Mouse (Mus musculus): ENCODE results near the gene Plpp3.

Plpp3 gene

DNA sequence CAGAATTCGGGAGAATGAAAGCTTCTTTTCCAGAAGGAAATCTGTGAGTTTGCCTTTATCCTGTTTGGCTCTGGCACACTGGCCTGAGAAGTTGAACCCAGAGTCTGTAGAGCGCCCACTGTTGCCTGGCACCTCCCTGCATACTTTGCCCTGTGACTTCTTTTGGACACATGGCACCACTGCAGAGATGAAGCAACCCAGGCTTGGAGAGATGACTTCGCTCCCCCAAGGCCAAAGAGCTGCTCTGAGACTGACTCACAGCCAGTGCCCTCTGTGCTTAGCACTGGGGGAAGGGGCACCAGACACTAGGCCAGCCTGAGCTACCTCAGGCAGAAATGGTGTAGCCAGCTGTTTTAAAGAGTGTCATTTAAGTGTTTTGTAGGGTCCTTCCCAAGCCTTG, 63.7 kb downstream of the Plpp3 start:
- no peak for DNase-seq (ENCODE audit: low spot score)

DNA sequence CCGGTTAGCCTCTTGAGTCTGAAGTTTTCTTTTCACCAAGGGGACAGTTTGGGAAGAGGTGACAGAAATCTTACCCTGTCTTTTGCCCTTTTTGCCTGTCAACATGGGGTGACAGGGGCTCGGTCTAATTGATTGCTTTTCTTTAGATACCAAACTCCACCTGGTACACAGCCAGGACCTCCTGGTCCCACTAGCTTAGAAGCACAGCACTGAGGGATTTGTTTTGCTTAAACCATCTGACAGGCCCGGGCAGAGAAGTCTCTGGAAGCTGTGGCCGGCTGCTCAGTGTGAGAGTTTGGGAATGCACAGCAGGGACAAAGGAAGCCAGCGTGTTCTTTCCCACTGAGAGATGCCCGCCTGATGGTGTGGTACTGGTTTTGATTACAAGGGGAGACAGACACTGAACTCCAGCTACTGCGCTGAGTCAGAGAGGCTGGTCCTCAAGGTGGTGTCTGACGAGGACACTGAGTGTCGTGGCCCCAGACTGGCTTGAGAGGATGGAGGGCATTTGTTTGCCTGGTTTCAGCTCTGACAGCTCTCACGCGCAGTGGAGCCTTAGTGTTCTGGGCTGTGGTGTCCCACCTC, 64.2 kb downstream of the Plpp3 start:
- no peak for DNase-seq (ENCODE audit: low spot score)

DNA sequence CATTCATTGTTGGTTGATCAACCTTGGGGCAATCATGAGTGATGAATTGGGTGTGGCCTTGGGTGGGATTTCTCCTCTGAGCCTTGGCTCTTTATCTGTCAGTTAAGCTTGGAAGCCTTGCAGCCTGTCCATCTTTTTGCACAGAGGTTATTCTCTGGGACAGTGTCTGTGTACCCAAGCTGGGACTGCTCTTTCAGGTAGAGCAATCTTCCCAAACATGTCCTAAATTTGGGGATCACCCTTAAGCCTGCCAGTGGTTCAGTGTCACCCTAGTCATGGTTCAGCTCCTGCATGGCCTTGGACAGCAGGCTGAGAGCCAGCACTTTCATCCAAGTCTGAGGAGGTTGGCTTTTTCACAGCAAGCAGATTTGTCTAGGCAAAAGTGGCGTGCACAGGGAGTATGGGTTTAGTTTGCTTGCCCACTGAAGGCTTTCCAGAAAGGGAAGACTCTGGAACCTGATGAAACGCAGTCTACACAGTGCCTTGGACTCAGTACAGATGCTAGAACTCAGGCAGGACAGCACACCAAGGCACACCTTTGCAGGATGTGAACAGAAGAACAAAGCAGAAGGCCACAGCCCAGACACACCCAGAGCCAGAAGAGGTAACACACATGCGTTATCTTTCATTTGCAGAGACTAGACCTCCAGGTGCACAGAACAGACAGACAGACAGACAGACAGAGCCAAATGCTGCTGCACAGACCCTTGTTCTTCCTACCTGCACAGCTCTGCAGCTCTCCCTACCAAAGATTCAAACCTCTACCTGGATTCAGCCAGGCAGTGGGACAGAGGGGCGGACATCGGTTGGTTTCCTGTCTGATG, 66.2 kb downstream of the Plpp3 start:
- DNase-seq (ENCODE audit: low spot score) = no peak

DNA sequence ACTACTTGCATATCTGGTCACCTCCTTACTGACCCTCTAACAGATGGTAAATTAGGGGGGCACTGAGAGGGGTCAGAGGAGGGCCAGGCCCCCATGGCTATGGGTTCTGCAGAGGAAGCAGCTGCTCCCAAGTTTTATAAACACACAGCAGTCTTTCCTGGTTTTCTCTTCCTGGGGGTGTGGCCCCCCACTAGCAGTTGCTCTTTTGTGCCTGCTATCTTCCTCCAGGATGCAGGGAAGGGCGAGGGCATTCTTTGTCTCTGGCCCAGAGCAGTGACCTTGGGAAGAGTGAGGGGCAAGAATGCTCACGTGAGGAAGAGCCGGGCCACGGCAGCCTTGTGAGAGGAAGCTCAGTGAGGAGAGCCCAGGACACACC, 66.8 kb downstream of the Plpp3 start:
- DNase-seq (ENCODE audit: low spot score) = no peak

DNA sequence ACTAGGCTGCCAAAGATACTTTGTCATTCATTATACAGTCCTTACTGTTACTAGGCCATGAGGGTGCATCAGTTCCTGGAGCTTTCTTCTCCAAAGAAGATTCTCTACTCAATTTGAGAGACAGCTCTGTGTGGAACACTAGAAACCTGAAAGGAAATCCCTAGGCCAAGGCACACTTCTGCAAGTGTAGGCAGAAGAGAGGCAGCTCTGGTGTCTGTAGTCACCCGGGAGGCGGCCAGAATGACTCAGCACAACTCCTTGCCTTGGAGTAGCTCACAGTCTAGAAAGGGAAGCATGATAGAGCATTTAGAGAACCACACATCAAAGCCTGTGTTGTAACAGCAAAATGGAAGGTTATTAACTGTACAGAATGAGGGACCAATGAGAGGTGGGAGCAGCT, 68.4 kb downstream of the Plpp3 start:
- peak; percentile 70 for DNase-seq (ENCODE audit: low spot score)

DNA sequence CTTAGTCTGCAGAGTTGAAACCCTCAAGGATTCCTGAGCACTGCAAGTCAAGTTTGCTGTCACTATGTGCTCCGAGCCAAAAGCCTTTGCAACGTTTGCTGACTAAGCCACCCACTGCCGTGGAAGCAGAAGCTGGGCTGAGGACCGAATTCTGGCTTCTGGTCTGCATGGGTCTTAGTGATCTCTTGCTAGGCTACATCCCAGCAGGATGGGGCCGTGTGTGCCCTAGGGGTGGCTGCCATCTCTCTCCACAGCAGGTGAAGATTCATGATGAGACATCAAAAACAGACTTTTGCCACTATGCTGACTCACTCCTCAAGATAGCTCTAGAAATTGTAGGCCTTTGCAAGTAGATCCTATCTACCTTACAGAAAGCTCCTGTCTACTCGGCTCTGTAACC, 69.2 kb downstream of the Plpp3 start:
- no peak for DNase-seq (ENCODE audit: low spot score)

DNA sequence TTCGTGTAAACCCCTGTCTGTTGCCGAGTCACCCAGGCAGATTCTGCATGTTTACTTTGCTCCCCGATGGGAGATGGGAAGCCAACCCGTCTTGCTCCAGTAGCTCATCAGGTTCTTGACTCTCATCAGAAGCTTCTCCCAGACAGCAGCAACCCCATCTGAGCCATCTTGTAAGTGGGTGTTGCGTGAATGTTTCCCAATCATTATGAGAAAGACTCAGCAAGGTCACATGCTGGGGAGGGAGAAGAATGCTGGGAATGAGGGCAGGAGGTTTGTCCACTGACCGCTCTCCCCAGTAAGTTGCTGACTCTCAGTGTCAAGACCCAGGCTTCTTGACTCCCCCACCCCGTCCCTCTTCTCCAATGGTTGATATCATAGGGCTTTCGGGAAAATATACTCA, 73.0 kb downstream of the Plpp3 start:
- peak; percentile 65 for DNase-seq (ENCODE audit: low spot score)

DNA sequence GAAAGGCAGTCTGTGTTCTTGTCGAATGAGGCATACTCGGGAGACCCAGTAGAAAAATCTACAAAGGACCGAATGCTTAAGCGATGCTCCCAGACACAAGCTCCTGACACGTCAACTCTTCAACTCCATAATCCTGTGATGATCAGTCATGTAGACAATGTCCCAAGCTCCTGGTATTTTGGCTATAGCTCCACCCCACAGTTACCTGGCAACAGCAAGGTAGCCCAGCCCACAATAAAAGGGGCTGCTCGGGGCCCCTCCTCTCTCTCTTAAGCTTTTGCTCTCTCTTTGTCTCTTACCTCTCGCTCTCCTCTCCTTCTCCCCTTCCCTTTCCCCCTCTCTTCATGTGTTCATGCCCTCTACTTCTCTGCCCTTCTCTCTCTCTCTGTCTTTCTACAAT, 83.1 kb downstream of the Plpp3 start:
- no peak for DNase-seq (ENCODE audit: low spot score)

DNA sequence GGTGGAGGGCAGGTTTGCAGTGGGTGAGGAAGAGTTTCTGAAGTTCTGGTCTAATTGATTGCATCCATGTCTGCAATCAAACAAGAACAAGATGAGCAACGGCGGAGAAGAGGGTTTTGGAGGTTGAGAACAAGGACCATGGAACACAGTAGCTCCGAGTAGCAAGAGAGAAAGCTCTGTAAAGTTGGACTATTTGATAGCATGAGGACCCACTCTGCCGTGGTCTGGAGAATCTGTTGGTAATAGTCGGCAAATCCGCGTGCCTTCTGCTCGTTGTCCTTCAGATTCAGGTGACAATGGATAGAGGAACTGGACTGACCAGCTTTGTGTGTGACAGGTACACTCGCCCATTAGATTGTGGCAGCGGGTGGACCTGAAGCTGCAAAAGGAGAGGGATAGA, 87.8 kb downstream of the Plpp3 start:
- DNase-seq (ENCODE audit: low spot score) = no peak

DNA sequence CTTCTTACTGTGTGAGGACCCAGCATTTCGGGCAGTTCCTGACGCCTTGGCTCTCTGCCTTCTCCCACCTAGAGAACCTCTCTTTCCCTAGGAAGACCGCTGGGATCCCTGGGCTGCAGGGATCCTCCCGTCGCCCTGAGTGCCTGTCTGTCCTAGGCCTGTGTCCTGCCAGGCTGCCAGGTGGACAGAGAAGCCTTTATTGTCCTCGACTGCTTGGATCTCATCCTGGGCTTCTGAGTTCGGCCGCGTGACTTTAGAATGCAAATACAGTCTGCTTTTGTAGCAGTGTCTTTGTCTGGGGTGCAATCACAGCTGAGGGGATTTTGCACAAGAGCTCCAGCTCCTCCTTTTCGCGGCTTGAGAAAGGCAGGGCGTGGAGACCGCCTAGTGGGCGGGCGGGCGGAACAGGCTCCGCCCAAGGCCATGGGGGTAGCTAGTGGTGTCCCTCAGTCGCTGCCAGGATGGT, 88.4 kb downstream of the Plpp3 start:
- peak; percentile 62 for DNase-seq (ENCODE audit: low spot score)

DNA sequence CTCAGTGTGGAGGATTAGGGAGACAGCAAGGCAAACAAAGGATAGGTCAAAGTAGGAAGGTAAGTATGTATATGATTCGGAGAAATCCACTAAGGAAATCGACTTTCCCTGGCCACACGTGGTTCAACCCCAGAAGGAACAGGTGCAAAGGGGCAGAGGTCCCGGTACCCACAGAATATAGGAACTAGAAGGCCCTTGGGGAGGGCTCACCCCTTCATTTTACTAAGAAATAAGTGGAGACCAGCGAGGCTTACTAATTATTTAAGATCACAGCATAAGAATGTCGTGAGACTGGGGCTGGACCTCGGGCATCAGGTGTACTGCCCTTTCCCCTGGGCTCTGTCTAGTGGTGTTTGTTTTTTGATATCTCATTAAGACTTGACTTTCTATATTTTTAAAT, 89.2 kb downstream of the Plpp3 start:
- no peak for DNase-seq (ENCODE audit: low spot score)

DNA sequence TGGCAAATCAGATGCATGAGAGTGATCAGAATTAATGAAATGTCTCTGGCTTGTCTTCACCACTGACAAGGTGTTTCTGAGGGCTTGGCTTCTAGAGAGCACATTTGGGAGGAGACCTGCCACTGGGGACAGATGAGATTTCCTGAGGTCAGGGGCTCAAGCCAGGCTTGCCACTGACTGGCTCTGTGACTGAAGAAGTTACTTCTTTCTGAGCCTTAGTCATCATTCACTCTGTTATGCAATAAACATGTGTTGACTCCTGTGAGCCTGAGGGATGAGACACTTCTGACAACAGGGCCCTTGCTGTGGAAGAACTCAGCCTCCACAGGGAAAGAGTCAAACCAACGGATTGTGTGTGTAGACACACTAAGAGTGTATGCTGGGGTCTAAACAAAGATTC, 91.0 kb downstream of the Plpp3 start:
- no peak for DNase-seq (ENCODE audit: low spot score)

DNA sequence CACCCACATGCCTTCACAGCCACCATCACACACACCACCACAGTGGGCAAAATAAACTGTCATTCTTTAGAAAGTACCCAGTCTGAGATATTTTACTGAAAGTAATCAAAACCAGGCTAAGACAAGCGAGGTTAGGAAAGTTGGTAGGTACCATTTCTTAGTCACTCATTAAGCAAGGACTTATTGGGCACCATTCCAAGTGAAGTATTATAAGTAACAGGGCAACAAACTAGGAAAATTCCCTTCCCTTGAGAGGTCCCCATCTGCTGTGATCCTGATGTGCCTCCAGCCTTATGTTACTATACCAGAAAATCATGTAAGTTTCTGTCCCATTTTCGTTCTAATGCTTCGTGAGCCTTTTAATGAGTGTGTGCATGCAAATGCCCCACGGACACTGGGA, 92.1 kb downstream of the Plpp3 start:
- DNase-seq (ENCODE audit: low spot score) = no peak

DNA sequence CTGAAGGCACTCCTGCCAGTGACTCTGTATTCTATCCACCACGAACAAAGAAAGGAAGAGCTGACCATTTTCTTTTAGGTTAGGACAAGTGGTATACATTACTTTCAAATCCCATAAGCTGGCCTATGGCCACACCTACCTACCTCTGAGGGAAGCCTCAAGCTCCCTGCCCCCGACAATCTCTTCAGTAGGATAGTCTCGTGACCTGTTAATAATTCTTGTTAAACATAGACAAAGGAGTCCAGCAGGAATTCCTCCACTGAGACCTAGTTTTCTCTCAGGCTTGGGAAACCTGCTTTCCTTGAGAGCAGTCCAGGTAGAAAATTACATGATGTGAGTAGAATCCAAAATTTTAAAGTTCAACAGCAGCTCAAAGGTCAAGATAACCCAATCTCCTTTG, 93.8 kb downstream of the Plpp3 start:
- peak; percentile 64 for DNase-seq (ENCODE audit: low spot score)

DNA sequence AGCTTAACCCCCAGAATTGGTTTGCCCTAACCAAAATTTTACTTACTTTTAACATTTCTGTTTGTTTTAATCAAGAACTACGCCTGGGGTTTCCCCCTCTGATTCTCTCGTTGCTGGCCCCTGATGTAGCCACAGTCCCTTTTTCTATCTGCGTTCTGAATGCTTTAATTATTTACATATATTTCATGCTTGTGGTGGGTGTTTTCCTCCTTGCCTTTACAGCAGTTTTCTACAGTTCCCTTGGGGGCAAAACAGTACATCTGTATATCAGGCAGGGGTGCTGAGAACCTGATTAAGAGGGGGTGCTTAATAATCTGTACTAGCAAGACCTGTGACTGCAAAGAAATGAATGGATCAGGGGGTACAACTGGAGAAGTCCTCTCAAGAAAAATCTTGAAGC, 94.9 kb downstream of the Plpp3 start:
- DNase-seq (ENCODE audit: low spot score) = no peak

DNA sequence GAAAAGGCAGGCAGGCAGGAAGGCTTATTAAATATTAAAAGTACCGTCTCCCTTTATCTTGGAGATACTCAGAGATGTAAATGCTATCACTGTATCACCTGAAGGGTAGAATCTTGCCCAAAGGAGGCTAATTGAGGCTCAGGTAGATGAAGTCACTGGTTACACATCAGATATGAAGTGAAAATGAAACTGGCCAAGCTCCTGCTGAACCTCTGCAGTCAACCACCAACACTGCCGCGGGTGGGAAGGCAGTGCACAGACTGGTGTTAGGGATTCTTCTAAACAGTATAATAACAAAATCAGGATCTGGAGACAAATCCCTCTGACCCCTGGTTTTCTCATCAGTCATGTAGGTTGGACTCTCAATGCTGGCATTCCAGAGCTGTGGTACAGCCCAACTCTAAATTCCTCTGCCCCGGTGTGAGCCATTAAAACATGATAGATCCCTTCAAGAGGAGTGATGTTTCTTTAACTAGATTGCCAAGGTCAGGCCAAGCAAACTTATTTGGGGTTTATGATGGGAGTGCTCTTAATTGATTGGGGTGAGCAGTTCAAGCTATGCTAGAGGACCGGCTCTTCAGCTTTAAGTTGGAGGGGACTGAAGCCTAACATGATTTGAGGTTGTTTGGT, 95.5 kb downstream of the Plpp3 start:
- no peak for DNase-seq (ENCODE audit: low spot score)

DNA sequence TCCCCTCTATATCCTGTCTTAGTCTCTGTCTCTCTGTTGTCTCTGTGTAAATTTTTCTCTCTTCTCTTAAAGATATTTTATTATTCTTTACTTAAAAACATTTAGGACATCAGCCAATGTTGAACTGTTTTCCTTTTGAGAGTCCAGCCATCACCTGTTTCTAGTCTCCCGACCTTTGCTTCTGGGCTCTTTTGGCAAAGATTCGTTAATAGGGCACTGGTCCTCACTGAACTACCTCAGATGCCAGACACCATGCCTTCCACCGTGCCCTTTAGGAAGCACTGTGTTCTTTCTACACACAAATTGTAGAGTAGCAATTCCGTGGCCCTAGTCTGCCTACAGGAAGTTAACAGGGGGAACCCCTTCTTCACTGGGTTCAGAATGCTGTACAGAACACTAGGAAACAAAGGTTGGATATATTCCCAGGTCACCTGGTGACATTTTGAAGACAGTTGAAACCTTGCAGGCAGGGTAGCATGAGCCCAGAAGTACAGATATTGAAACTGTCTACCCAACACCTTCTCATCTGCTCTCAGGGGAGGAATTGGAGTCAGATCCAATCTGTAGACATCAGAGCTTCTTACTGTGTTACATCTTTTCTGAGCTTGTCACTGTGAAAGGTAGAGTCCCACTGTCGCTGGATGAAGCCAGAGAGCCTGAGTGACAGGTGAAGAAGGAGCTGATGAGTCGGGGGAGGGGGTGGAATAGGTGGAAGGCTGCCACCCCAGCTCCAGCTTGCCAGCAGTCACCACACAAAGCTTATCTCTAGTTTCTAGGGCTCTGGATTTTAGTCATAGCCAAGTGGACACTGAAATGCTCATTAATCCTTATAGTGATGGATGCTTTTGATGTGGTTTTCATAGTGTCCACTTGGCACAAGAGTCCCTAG, 96.5 kb downstream of the Plpp3 start:
- DNase-seq (ENCODE audit: low spot score) = no peak

DNA sequence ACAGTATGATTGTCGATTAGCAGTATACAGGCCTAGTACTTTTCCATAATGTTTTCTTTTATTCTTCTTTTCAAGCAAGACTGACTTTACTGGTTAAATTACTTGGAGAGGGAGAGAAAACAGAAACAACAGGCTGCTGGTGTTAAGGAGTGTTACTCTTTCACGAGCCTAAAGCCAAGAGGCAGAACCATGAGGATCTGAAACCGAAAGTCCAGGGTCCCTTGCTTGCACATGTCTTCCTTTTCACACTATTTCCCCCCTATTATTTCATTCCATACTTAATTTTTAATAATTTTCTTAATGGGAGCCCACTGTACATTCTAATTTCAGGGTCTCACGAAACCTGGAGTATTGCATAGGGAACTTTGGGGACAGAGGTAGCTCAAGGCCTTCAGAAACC, 97.2 kb downstream of the Plpp3 start:
- no peak for DNase-seq (ENCODE audit: low spot score)

DNA sequence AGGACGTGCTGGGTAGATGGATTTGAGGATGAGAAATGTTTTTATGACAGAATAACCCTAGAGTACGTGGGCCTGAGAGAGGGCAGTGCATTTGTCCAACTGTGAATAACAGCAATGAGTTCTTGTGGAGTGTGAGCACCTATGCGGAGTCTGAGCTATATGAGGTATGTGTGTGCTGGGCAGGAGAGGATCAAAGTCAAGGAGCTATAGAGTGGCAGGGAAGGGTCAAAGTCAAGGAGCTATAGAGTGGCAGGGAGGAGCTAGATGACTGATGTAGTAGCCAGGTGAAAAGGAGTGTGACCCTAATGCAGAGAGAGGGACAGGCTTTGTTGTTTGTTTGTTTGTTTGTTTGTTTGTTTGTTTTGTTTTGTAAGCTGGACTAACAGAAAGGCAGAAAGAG, 98.0 kb downstream of the Plpp3 start:
- no peak for DNase-seq (ENCODE audit: low spot score)

DNA sequence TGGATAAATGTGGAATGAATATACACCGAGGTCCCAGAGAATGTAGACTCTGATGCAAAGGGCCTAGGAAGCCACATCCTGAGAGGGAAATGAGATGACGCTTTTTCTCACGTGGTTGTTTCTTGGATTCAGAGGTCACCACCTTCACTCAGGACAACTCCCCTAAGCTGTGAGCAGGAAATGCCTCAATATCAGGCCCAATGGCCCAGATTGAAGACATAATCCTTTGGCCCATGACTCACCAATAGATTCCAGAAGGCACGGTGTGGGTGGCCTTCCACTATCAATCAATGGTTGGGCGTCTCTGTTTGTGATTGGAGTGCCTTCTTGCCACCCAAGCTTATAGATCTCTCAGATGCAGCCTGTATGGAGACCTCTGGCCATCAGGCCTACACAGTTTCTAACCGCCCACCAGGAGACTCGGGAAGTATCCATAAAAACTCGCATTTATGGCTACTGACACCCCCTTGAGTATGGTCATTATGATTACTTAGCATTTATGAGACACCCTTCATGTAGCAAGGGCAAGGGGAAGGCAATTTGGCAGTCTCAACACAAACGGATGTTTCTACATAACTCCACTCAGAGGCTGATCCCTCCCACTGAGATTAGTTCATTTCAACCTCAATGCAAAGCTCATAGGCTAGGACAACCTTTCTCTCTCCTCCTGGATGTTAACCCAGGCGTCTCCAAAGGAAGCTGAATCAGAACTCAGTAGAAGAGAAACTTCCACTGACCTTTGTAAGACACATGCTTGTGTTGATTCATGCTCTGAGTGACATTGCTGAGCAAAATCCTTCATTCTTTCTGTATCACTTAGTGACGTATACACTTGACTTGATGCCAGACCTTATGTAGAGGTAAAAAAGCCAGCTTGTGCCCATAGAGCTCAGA, 100.8 kb downstream of the Plpp3 start:
- DNase-seq (ENCODE audit: low spot score) = no peak

DNA sequence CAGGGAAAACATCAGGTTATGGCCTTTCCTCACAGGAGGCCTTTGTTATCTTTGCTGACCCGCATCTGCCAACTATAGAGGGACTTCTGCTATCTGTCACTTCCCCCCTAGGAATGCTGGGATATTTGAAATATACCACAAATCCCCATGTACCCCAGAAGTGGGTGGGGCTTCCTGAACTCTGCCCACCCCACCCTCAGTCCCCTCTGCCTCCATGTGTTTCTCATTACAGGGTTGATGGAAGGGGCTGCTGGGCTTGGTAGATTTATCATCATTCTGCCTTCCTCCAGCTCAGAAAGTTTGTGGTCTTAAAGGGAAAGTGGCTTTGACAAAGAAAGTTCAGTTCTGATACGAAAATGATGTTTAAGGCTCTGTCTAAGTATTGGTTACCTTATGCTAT, 103.2 kb downstream of the Plpp3 start:
- peak; percentile 26 for DNase-seq (ENCODE audit: low spot score)
